Mouse (Mus musculus): ENCODE measurements at regions not wholly inside any gene's neighbourhood (a gene's known extent, or its start where the extent isn't known, plus 50 kb on each side); places are given as distances from the start of the nearest gene placed in this dataset.

GRCm38 (mm10) chr14:58581806-58582205 is 511.5 kb downstream of the Fgf9 start:
- DNase-seq: no peak

DNA sequence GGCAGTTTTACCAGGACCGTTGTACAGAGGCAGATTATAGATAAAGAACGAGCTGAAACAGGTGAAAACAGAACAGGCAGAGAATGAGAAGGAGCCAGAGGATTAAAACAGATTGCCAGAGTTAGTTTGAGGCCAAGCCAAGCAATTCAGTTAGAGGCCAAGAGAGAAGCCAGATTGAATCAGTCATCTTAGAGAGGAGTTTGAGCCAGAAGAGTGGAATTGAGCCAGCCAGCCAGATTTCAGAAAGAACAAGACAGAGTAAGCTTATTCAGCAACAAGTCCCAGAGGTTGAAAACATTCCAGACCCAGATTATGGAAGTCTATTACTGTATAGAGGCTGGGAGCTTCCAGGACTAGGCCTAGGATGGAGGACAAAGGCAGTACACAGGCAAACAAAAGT is 499.7 kb downstream of the Fgf9 start:
- DNase-seq: no peak

- DNase-seq: no peak
These were observed 497.1 kb downstream of the Fgf9 start for GRCm38 (mm10) chr14:58567472-58567871.

DNA sequence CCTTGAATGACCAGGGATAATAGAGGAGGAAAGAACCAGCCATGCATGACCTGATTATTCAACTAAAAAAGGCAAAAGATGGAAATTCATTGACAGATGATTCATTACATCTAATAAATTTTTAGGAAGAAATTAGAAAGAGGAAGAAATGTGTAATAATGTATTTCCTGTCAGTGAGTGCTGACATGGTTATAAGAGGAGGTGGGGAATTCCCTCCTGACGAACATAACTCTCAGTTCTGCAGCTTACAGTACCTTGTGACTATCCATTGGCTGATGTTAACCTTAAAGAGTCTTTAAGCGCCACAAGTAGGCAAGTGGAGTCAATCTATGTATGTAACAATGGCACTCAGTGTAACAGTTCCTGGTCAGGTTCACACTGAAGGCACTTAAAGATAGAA is 492.7 kb downstream of the Fgf9 start:
- no peak for DNase-seq

DNA sequence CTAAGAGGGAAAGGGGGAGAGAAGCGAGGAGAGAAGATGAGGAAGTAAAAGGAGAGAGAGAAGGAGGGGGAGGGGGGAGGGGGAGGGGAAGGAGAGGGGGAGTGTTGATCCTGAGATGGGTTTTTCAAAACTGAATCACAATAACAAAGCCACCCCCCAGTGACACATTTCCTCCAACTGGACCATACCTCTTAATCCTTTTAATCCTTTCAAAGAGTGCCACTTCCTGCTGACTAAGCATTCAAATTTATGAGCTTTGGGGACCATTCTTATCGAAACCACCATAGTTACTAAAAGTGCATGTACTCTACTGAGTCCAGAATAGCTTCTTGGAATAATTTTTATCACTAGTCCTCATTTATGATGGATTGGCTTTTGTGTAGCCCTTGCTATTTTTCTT is 480.4 kb downstream of the Fgf9 start:
- DNase-seq: no peak

- peak; percentile 8 for DNase-seq
These were observed 475.4 kb downstream of the Fgf9 start for GRCm38 (mm10) chr14:58545778-58546177.

DNA sequence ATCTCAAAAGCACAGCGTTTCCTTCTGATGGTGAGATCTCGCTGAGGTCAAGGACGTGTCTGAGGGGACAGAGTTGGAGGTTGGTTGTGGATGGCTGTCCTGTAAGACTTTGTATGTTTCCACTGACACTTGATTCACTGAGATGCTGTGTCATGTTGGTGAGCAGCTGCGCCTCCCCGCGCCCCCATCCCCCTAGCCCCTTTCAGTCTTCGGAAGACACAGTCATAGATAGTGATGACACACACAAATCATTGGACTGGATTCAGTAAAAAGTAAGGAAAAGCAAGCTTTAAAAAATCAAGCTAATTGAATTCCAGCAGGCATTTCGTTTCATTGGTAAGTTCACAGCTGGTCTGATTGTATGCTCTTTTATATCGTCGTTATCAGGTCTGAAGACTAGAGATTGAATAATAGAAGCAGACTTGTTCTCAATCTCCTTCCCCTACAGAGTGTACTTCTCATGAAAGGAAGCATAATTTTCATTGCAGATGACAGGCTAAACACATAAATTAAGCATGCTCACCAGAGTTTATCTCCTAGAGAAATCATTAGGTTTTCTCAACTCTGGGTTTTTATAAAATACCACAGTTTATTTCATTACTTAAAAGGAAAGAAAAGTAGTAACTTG is 472.9 kb downstream of the Fgf9 start:
- DNase-seq: no peak

DNA sequence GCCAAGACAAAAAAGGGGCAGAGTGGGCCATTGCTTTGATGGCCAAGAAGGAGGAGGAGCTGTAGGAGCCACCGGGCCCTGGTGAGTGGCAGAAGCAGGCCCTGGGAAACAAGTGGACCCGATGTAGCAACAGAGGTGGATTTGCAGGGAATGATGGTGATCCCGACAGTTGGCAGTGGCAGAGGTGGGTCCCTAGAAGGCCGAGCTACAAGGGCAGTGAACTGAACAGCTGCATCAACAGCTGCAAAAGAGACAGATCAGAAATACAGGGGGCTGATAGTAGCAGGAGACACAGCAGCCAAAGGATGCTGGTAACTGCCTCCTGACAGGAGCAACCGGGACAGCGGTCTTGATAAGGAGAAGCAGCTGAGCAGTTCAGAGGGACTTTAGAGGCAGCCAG is 467.8 kb downstream of the Fgf9 start:
- no peak for DNase-seq

GRCm38 (mm10) chr14:58520976-58521549 is 450.7 kb downstream of the Fgf9 start:
- peak; percentile 69 for DNase-seq

DNA sequence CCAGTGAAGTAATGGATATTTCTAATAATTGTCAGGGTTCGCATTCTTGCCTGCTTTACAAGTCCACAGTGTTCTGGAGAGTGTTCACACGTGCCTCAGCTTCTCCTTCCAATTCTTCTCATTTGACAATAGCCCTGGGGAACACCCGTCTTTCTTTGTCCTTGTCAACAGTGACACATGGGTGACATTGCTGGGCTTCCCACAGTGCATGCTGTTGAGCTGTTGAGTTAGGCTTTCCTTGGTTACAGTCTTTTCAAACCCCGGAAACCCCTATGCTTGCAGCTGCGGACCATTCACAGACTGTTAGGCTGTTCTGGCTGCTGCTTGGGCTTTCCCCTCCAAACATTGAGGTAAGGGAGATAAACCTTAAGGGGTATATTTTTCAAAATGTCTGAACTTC is 450.0 kb downstream of the Fgf9 start:
- peak; percentile 24 for DNase-seq

DNA sequence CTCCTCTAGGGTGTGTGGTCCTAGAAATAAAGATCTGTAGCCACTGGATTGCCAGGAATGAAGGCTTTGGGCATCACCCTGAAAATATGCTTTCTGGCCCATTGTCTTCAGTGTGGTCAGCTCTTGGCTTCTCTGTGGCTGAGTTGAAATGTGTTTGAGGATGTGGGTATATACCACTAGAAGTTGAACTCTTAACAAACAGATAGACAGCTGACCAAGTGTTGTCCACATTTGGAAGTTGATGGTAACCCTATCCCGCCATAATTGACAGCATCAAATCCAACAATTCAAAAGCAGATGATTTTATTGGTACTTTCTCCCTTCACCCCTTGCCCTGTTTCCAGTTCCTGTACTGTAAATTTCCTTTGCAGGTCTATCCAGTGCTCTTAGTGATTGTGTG is 448.7 kb downstream of the Fgf9 start:
- no peak for DNase-seq

GRCm38 (mm10) chr14:58516543-58516942 is 446.2 kb downstream of the Fgf9 start:
- DNase-seq: no peak

- no peak for DNase-seq
These were observed 441.8 kb downstream of the Fgf9 start for GRCm38 (mm10) chr14:58512177-58512576.

GRCm38 (mm10) chr14:58511571-58511985 is 441.2 kb downstream of the Fgf9 start:
- no peak for DNase-seq

DNA sequence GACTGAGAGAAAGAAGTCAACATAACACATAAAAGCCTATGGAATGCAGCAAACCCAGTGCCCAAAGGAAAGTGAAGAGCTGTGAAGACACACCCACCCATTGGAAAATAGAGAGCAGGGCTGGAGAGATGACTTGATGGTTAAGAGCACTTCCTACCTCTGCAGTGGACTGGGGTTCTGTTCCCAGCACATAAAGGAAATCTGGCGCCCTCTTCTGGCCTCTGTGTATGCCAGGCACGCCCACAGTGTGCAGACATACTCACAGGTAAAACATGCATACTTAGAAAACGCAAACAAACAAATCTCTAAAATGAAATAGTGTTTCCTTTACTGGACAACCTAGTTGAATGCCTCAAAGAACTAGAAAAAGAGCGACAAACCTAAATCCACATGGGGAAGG is 440.4 kb downstream of the Fgf9 start:
- DNase-seq: no peak

GRCm38 (mm10) chr14:58509106-58509505 is 438.8 kb downstream of the Fgf9 start:
- DNase-seq: no peak

GRCm38 (mm10) chr14:58506490-58506889 is 436.1 kb downstream of the Fgf9 start:
- no peak for DNase-seq

GRCm38 (mm10) chr14:58505841-58506240 is 435.5 kb downstream of the Fgf9 start:
- no peak for DNase-seq

GRCm38 (mm10) chr14:58502890-58503289 is 432.5 kb downstream of the Fgf9 start:
- no peak for DNase-seq

DNA sequence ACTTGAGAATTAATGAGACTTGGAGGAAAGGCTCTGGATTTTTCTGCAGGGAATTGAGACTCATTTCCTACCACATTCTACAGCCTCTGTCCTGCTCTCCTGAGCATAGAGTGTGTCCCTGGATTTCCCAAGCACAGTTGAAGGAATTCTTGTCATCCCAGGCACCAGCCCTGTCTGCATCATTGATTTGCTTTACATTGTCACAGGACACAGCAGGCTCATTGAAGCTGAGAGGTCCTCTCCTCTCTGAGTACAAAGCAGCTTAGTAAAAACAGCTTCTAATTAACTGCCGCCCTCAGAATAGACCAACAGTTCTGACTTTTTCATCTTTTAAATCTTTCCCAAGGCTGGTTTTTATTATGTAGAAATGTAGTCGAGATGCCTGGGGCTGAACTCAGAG is 429.7 kb downstream of the Fgf9 start:
- DNase-seq: peak; percentile 39

DNA sequence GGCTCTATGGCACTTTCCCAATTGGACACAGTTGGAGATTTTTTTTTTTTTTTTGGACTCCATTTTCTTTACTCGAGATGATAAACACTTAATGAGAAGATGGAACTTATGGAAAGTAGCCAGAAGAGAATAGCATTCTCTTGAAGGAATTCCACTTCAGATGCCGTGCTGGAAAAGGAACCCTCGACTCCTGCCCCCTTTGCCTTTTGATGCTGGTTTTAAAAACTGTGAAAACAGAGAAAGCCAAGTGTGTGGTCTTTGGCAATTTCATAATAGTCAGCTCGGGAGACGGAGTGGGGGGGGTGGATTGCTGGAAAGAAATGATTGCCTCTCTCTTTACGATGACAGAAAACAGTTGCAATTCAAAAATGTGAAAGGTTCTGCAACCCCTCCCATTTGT is 429.2 kb downstream of the Fgf9 start:
- no peak for DNase-seq

- no peak for DNase-seq
These were observed 428.7 kb downstream of the Fgf9 start for GRCm38 (mm10) chr14:58499071-58499470.

DNA sequence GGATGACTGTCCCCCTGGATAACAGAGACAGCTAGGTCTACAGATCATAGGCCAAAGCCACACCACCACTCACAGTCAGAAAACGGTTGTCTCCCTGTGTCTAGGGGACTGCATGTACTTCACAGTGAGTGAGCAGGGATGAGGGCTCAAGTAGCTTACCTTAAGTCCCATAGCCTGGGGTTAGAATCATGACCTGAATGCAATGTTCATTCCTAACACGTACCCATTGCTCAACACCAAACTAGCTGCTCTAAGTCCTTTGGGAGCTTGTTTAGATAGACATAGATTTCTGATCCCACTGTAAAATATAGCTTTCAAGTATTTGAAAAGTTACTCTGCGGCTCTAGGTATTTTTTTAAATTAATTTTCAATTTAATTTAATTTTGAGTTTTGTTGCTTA is 426.6 kb downstream of the Fgf9 start:
- no peak for DNase-seq

DNA sequence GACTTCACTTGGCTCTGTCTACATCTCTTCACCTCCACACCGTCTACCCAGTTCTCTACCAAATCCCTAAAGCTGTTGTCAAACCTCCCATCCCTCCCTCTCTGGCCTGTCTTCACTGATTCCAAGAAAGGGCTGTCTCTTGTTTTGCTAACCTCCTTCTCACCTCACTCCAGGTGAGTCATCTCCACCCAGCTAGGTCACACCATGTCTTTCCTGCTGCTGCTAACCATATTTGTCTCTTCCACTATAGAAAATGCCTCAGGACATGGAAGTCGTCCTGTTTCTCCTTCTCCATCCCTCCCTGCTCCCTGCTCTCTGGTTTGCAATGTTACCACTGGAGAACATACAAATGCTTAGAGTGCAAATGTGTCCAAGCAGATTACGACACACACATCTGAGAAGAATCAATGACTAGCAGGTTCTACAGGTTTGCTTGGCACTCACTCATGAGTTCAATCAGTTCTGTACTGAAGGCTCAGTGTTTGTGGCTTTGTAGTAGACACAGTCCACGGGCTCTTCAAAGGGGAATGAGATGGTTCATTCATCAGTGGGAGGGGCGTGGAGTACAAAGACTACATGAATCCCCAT is 424.1 kb downstream of the Fgf9 start:
- DNase-seq: no peak

- no peak for DNase-seq
These were observed 421.8 kb downstream of the Fgf9 start for GRCm38 (mm10) chr14:58492118-58492517.

Measured in retina, postnatal 1 day (tissue).